Mouse (Mus musculus): ENCODE results near the gene Asah2. TPM values are rescaled to one million over a fixed set of nuclear protein-coding genes. Genes with fewer than 3 reads are reported as not detected.

Gene Asah2
- polyA plus RNA-seq, 1 experiment from 2014 or later: 1.2 TPM

DNA sequence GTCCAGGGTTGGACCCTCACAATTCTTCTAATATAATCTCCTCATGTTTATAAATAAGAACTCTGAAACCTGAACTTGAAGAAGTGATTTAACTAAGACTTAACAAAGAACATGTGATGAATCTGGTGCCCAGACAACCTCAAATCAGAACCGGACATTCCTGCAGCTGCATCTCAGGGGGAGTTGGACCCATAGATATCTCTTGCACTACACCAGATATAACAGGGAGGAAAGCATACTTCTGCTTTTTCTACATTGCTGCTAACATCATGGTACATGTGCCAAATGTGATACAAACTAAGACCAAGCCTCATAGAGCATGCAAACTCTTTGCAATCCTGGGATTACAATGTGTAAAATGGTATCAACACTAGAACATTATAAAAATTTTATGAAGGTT lies 51.8 kb downstream of the Asah2 start:
- Histone ChIP-seq H3K9ac (replicated peaks; ENCODE audit: low read length) (no peak overlapping the region), H3K4me3 (ENCODE audit: low read depth, low read length) (no peak overlapping the region), H3K4me1 (ENCODE audit: control insufficient read depth, insufficient read depth, low read length) (no peaks in the 10 kb centered on the region), H3K27ac (replicated peaks; ENCODE audit: low read depth, low read length) (no peak overlapping the region), H3K27me3 (ENCODE audit: control insufficient read depth, insufficient read depth, low read length) (no peaks in the 10 kb centered on the region), H3K36me3 (replicated peaks; ENCODE audit: control insufficient read depth, insufficient read depth, low read depth, low read length) (no peaks in the 10 kb centered on the region), H3K4me2 (ENCODE audit: low read depth, low read length) (no peak overlapping the region), H3K9me3 (replicated peaks; ENCODE audit: control insufficient read depth, low read length) (no peaks in the 10 kb centered on the region)
- DNase-seq (ENCODE audit: low spot score) (no peak), ATAC-seq (replicated peaks; ENCODE audit: insufficient number of reproducible peaks, low FRiP score, low TSS enrichment, low read depth) (no peak)
- 69% methylated on average over 1 of the region's 1 CpGs for WGBS

DNA sequence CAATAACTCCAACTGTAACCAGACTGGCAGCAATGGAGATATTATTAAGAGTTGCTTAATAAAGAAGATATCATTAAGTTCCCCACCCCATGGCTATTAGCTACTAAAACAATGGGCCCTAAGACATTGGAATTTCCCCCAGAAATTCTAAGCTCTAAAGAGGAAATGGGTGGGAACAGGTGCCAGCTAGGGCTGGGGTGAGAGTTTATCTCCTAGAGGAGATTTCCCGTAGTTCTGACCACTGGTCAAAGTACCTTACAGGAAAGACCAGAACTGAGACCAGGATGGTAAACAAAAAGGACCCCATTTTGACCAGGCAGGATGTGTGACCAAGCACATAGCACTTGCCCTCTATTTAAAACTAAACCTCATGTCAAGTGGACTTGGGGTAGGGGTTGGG lies 52.3 kb downstream of the Asah2 start:
- Histone ChIP-seq H3K9me3 (replicated peaks; ENCODE audit: control insufficient read depth, low read length) (no peaks in the 10 kb centered on the region), H3K9ac (replicated peaks; ENCODE audit: low read length) (no peak overlapping the region), H3K4me1 (ENCODE audit: control insufficient read depth, insufficient read depth, low read length) (no peaks in the 10 kb centered on the region), H3K36me3 (replicated peaks; ENCODE audit: control insufficient read depth, insufficient read depth, low read depth, low read length) (no peaks in the 10 kb centered on the region), H3K27me3 (ENCODE audit: control insufficient read depth, insufficient read depth, low read length) (no peaks in the 10 kb centered on the region), H3K4me2 (ENCODE audit: low read depth, low read length) (no peak overlapping the region), H3K27ac (replicated peaks; ENCODE audit: low read depth, low read length) (no peak overlapping the region), H3K4me3 (ENCODE audit: low read depth, low read length) (no peak overlapping the region)
- 76% methylated on average over 1 of the region's 1 CpGs for WGBS
- DNase-seq (ENCODE audit: low spot score): no peak
- no peak for ATAC-seq (replicated peaks; ENCODE audit: insufficient number of reproducible peaks, low FRiP score, low TSS enrichment, low read depth)

DNA sequence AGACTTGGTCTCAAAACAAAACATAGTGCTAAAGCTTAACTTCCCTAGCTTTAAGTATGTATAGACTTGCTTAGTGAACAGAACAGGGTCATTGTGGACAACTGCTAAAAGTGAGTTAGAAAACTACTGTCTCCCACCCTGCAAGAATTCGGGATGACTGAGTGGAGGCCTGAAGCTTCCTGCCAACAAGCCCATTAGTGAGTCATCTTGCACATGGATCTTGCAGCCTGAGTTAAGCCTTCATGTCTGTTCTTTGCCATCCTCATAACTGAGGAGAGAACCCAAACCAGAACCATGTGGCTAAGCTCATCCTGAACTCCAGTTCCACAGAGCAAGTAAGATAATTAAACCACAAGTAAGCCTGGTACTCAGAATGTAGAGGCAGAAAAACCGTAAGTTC lies 56.8 kb downstream of the Asah2 start:
- Histone ChIP-seq H3K36me3 (replicated peaks; ENCODE audit: control insufficient read depth, insufficient read depth, low read depth, low read length) (no peaks in the 10 kb centered on the region), H3K27me3 (ENCODE audit: control insufficient read depth, insufficient read depth, low read length) (no peaks in the 10 kb centered on the region), H3K9ac (replicated peaks; ENCODE audit: low read length) (no peak overlapping the region), H3K27ac (replicated peaks; ENCODE audit: low read depth, low read length) (no peak overlapping the region), H3K4me2 (ENCODE audit: low read depth, low read length) (no peak overlapping the region), H3K9me3 (replicated peaks; ENCODE audit: control insufficient read depth, low read length) (no peaks in the 10 kb centered on the region), H3K4me1 (ENCODE audit: control insufficient read depth, insufficient read depth, low read length) (no peaks in the 10 kb centered on the region), H3K4me3 (ENCODE audit: low read depth, low read length) (no peak overlapping the region)
- DNase-seq (ENCODE audit: low spot score) (no peak), ATAC-seq (replicated peaks; ENCODE audit: insufficient number of reproducible peaks, low FRiP score, low TSS enrichment, low read depth) (no peak)
- WGBS: 91% methylated on average over 2 of the region's 2 CpGs

DNA sequence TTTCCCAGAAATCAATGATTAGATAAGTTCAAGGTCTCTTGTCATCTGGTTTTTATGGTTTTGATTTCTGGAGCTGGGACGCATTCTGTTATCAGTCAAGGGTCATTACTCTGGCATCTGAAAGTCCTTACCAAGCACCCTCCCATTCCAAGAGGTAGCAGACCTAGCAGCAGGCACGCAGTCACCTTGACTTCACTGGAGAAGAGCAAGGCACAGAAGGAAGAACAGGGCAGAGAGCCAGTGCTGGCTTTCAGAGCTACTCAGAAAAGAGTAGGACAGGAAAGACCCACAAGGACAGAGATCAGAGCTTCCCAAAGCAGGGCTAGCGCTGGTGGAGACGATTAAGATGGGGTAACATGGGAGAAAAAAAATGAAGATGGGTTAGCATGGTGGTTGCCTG lies 75.1 kb downstream of the Asah2 start:
- Histone ChIP-seq H3K27me3 (ENCODE audit: control insufficient read depth, insufficient read depth, low read length) (no peaks in the 10 kb centered on the region), H3K9ac (replicated peaks; ENCODE audit: low read length) (no peak overlapping the region), H3K36me3 (replicated peaks; ENCODE audit: control insufficient read depth, insufficient read depth, low read depth, low read length) (no peaks in the 10 kb centered on the region), H3K4me1 (ENCODE audit: control insufficient read depth, insufficient read depth, low read length) (no peaks in the 10 kb centered on the region), H3K27ac (replicated peaks; ENCODE audit: low read depth, low read length) (no peak overlapping the region), H3K4me3 (ENCODE audit: low read depth, low read length) (no peak overlapping the region), H3K9me3 (replicated peaks; ENCODE audit: control insufficient read depth, low read length) (no peaks in the 10 kb centered on the region), H3K4me2 (ENCODE audit: low read depth, low read length) (no peak overlapping the region)
- 86% methylated on average over 4 of the region's 4 CpGs for whole genome bisulfite sequencing
- ATAC-seq (replicated peaks; ENCODE audit: insufficient number of reproducible peaks, low FRiP score, low TSS enrichment, low read depth) (no peak), DNase-seq (ENCODE audit: low spot score) (no peak)

DNA sequence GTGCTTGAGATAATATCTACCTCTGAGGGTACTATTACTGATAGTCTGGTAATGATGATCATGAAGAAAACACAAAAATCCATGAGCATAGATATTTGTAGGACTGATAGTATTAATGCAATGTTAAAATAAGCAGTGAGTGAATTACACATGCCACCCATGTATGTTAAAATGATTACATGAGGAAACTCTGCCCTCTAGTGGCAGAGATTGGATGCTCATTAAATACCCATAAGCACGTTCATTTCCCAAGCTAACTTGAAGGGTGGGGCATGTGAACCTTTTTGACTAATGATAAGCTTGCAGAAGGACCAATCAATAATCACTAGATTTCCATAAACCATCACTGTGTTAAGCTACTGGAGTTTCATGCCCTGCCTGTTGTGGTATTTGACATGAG lies 77.6 kb downstream of the Asah2 start:
- peak; percentile 81 for DNase-seq (ENCODE audit: low spot score)

DNA sequence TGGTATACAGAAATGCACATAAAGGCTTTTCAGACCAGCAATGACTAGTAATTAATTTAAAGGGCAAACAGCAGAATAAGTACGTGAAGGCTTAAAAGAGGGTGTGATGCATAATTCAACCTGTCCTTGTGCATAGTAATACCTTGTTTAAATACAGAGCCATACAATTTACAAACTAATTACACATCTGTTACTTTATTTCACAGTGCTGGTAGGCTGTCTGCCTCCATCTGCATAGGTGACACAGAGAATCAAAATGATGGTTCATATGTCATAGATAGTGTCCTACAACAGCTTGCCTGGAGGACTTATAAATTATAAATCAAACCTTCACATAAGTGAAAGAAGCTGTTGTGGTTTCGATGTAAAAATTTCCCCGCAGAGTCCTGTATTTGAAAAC lies 82.6 kb downstream of the Asah2 start:
- Histone ChIP-seq H3K36me3 (replicated peaks; ENCODE audit: control insufficient read depth, insufficient read depth, low read depth, low read length) (no peaks in the 10 kb centered on the region), H3K9me3 (replicated peaks; ENCODE audit: control insufficient read depth, low read length) (no peaks in the 10 kb centered on the region), H3K27ac (replicated peaks; ENCODE audit: low read depth, low read length) (no peak overlapping the region), H3K4me3 (ENCODE audit: low read depth, low read length) (no peak overlapping the region), H3K9ac (replicated peaks; ENCODE audit: low read length) (no peak overlapping the region), H3K4me2 (ENCODE audit: low read depth, low read length) (no peak overlapping the region), H3K4me1 (ENCODE audit: control insufficient read depth, insufficient read depth, low read length) (no peaks in the 10 kb centered on the region), H3K27me3 (ENCODE audit: control insufficient read depth, insufficient read depth, low read length) (no peaks in the 10 kb centered on the region)
- ATAC-seq (replicated peaks; ENCODE audit: insufficient number of reproducible peaks, low FRiP score, low TSS enrichment, low read depth) (no peak), DNase-seq (ENCODE audit: low spot score) (no peak)
- WGBS: 95% methylated on average over 3 of the region's 3 CpGs

More for the DNA sequence above, 77.6 kb downstream of the Asah2 start:
- Histone ChIP-seq H3K4me2 (ENCODE audit: low read depth, low read length) (no peak overlapping the region), H3K4me3 (ENCODE audit: low read depth, low read length) (no peak overlapping the region), H3K4me1 (ENCODE audit: control insufficient read depth, insufficient read depth, low read length) (no peaks in the 10 kb centered on the region), H3K36me3 (replicated peaks; ENCODE audit: control insufficient read depth, insufficient read depth, low read depth, low read length) (no peaks in the 10 kb centered on the region), H3K9ac (replicated peaks; ENCODE audit: low read length) (no peak overlapping the region), H3K9me3 (replicated peaks; ENCODE audit: control insufficient read depth, low read length) (no peaks in the 10 kb centered on the region), H3K27me3 (ENCODE audit: control insufficient read depth, insufficient read depth, low read length) (no peaks in the 10 kb centered on the region), H3K27ac (replicated peaks; ENCODE audit: low read depth, low read length) (no peak overlapping the region)
- WGBS: 9% methylated on average over 1 of the region's 1 CpGs
- ATAC-seq (replicated peaks; ENCODE audit: insufficient number of reproducible peaks, low FRiP score, low TSS enrichment, low read depth): no peak

DNA sequence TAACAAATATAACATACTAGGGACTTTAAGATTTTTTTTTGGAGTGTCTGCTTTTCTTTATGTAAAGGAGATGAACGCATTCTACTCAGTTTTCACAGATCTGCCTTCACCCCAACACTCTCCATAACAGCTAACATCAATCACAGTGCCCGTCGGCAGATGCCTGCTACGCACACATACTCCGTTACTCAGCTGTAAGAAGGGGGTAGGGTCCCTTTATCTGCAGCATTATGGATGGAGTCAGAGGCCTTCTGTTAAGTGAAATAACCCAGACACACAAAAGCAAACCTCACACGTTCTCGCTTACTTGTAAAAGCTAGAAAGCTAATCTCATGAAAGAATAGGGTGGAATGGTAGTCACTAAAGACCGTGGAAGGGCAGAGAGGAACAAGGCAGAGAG lies 88.3 kb downstream of the Asah2 start:
- ATAC-seq (replicated peaks; ENCODE audit: insufficient number of reproducible peaks, low FRiP score, low TSS enrichment, low read depth): no peak
- no peak overlapping the region for H3K4me3 ChIP-seq (ENCODE audit: low read depth, low read length)
- H3K27me3 ChIP-seq (ENCODE audit: control insufficient read depth, insufficient read depth, low read length): no peaks in the 10 kb centered on the region
- no peaks in the 10 kb centered on the region for H3K9me3 ChIP-seq (replicated peaks; ENCODE audit: control insufficient read depth, low read length)
- no peak overlapping the region for H3K4me2 ChIP-seq (ENCODE audit: low read depth, low read length)
- peak; percentile 4 for DNase-seq (ENCODE audit: low spot score)
- H3K4me1 ChIP-seq (ENCODE audit: control insufficient read depth, insufficient read depth, low read length): no peaks in the 10 kb centered on the region
- H3K27ac ChIP-seq (replicated peaks; ENCODE audit: low read depth, low read length): no peak overlapping the region
- WGBS: 73% methylated on average over 8 of the region's 8 CpGs
- no peak overlapping the region for H3K9ac ChIP-seq (replicated peaks; ENCODE audit: low read length)
- no peaks in the 10 kb centered on the region for H3K36me3 ChIP-seq (replicated peaks; ENCODE audit: control insufficient read depth, insufficient read depth, low read depth, low read length)

DNA sequence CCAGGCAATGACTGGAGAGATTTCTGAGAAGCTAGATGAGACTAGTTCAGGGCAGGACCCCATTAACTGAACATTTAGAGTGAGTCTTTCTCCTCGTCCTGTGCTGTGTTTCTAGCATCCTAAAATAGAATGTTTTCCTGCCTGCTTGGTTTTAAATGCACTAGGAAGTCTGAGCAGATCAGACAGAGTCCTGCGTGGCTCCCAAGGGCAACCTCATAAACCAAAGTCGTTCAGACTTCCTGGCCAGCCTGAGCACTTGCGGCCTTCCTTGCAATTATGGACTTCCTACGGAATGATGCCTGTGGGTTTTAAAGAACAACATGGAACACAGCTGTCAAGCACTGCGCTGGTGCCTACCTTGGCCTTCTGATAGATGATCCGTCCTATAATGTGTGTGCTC lies 89.4 kb downstream of the Asah2 start:
- DNase-seq (ENCODE audit: low spot score) (peak; percentile 8), ATAC-seq (replicated peaks; ENCODE audit: insufficient number of reproducible peaks, low FRiP score, low TSS enrichment, low read depth) (no peak)
- Histone ChIP-seq H3K4me3 (ENCODE audit: low read depth, low read length) (no peak overlapping the region), H3K4me1 (ENCODE audit: control insufficient read depth, insufficient read depth, low read length) (no peaks in the 10 kb centered on the region), H3K27me3 (ENCODE audit: control insufficient read depth, insufficient read depth, low read length) (no peaks in the 10 kb centered on the region), H3K9ac (replicated peaks; ENCODE audit: low read length) (no peak overlapping the region), H3K27ac (replicated peaks; ENCODE audit: low read depth, low read length) (no peak overlapping the region), H3K4me2 (ENCODE audit: low read depth, low read length) (no peak overlapping the region), H3K36me3 (replicated peaks; ENCODE audit: control insufficient read depth, insufficient read depth, low read depth, low read length) (no peaks in the 10 kb centered on the region), H3K9me3 (replicated peaks; ENCODE audit: control insufficient read depth, low read length) (no peaks in the 10 kb centered on the region)
- WGBS: 47% methylated on average over 7 of the region's 7 CpGs

Data from embryonic facial prominence, embryonic 11.5 days (tissue).